Mouse (Mus musculus): ENCODE measurements around the gene Ugt1a6b.
"Not testable (repeated sequence)": the region's sequence is repeated elsewhere in the genome, so short reads cannot be mapped to it uniquely, and the experiment has no call there.

Gene Ugt1a6b

GRCm38 (mm10) chr1:88103019-88103418 lies at the start of gene Ugt1a6b:
Ugt1a6b (plus strand) TSS chr1:88103252.
- peak in 1 of 2 experiments; percentile 7 for DNase-seq (ENCODE audit: low spot score in 2 of 2)

- DNase-seq (ENCODE audit: low spot score in 2 of 2), result no peak
Measured at GRCm38 (mm10) chr1:88055088-88055487, 48.0 kb upstream of the Ugt1a6b start, which contains the start of gene Ugt1a10. Ugt1a10 (plus strand) TSS chr1:88055388.

DNA sequence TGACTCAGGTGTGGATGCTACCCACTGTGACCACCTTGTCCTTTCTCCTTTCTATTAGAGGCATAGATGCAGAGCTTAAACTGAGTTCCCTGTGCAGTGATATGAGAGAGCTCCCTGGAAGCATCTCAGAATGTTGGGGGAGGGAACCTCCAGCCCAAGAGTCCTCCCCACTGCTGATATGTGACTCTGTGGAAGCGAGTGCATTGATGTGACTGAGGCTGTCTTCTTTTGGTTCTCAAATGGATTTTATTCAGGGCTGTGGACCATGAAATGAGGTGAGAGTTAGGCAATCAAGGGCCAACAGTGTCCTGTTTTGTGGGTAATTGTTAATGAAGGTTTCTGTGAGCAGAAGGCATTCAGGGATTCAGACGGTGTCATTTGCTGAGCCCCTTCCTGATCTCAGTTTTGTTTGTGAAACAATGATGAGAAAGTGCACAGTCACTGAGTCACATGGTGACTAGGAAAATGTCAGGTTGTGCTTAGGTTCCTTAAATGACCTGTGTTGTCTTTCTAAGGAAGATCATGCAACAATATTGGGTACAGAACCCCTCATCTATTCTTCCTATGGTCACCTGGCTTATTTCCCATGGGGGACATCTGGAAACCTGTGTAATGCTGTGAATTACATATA lies 36.5 kb upstream of the Ugt1a6b start:
- not testable (repeated sequence) for DNase-seq (ENCODE audit: low spot score in 2 of 2)

- no peak for DNase-seq (ENCODE audit: low spot score in 2 of 2)
Measured at GRCm38 (mm10) chr1:88070495-88070894, 32.6 kb upstream of the Ugt1a6b start, which contains the start of gene Ugt1a9. Ugt1a9 (plus strand) TSS chr1:88070800.

- no peak for DNase-seq (ENCODE audit: low spot score in 2 of 2)
Measured at GRCm38 (mm10) chr1:88070902-88071301, 32.1 kb upstream of the Ugt1a6b start.

- DNase-seq (ENCODE audit: low spot score in 2 of 2), result no peak
Measured at GRCm38 (mm10) chr1:88074471-88074870, 28.6 kb upstream of the Ugt1a6b start.

GRCm38 (mm10) chr1:88077128-88077527 lies 25.9 kb upstream of the Ugt1a6b start:
- DNase-seq (ENCODE audit: low spot score in 2 of 2), result no peak

GRCm38 (mm10) chr1:88081670-88082069 lies 21.4 kb upstream of the Ugt1a6b start:
- DNase-seq (ENCODE audit: low spot score in 2 of 2), result no peak

DNA sequence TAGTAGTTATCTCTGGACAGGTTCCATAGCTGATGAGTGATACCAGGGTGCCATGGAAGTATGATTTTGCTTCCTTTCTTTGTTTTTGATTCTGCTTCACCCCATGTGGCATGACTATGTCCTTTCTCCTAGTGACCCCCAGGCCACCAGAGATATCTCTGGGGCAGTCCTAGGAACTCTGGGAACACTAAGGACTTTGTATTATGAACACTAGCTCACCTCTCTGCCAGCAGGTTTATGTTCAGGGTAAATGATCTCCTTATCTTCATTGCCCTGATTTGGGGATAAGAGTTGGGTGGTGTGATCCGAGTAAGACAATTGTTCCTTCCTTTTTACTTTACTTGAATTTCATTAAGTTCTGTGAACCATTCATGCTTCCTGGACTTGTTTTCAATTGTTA lies 16.9 kb upstream of the Ugt1a6b start:
- DNase-seq (ENCODE audit: low spot score in 2 of 2), result no peak

DNA sequence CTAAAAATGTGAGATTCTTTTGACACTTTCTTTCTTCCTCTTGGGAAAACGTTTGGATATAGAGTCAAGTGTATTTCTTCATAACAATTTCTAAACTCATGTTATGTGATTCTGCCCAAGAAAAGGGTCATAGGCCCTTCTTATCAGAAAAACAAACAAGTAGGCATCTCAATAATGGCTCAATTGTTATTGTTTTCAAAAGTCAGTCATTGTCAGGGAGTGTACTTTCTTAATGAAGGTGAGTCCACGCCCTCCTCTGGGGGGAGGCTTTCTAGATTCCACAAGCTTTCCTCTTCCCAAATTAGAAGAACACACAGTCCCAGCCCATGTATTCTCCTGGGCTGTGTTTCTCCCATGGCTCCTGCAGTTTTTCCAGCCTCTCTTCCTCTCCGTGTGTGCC lies 15.5 kb upstream of the Ugt1a6b start, which contains the start of gene Ugt1a8:
Ugt1a8 (plus strand) TSS at position 301 of the 400 bp plus-strand sequence.
- DNase-seq (ENCODE audit: low spot score in 2 of 2), result no peak

DNA sequence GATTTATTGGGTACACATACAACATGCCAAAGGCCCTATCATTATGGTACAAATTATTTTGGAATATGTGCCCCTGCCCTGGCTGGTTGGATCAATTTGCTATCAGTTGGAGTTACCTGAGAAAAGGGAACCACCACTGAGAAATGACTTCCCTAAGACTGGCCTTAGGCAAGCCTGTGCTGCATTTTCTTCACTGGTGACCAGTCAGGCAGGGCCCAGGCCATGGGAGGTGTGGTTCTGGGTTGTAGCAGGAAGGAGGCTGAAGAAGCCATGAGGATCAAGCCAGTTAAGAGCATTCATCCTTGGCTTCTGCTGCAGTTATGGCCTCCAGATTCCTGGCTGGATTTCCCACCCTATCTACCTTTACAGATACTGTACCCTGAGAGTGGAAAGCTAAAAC lies 10.7 kb upstream of the Ugt1a6b start:
- DNase-seq (ENCODE audit: low spot score in 2 of 2), result no peak

DNA sequence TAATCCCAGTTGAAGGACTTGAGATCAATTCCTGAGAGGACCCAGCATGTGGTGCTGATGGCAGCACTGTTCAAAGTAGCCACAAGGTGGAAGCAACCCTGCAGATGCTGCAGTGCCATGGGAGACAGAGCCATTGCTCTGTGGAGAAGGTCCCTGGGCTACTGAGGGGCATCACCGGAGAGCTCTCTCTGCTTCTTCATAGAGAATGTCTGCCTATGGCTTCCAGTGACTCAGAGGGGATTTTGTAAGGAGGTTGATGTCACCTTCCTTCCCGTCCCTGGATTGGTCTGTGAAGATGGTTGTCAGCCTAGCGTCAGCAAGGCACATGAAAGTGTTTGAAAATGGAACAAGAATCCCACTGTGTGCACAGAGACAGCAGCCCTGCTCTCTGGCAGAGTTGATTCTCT lies 8.8 kb upstream of the Ugt1a6b start:
- not testable (repeated sequence) for DNase-seq (ENCODE audit: low spot score in 2 of 2)

DNA sequence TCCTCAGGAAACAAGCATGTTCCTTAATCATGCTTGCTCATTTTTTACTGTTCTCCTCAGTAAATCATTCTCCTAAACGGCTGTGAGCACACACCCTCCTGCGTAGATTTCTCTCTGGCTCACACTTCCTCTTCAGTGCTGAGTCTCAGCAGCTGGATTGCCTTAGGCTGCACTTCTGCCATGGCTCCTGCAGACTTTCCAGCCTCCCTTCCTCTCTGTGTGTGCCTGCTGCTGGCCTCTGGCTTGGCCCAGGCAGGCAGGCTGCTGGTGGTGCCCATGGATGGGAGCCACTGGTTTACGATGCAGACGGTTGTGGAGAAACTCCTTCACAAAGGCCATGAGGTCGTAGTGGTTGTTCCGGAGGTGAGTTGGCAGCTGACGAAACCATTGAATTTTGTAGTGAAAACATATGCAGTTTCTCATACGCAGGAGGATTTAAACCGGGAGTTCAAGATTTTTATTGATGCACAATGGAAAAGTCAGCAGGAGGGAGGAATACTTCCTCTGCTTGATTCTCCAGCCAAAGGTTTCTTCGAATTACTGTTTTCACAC lies 8.0 kb upstream of the Ugt1a6b start, which contains the start of gene Ugt1a7c:
Ugt1a7c (plus strand) TSS at position 122 of the 552 bp plus-strand sequence.
- peak; percentile 46 to 47 for DNase-seq (ENCODE audit: low spot score in 2 of 2)

DNA sequence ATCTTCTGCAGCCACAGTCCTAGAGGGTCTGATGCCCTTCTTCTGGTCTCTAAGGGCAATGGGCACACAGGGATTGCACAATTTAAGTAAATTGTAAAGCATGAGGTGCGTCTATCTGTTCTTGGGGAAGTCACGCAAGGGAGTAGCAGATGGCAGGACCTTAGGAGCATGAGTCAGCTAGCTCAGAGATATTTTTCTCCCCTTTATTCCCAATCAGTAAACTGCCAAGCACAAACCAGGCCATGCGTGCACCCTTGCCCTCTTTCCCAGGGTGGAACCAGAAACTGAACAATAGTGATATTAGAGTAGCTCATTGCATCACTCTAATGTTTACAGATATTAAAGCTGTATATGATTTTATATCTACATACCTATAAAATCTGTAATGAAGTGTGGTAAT lies 4.5 kb upstream of the Ugt1a6b start:
- DNase-seq (ENCODE audit: low spot score in 2 of 2), result not testable (repeated sequence)

DNA sequence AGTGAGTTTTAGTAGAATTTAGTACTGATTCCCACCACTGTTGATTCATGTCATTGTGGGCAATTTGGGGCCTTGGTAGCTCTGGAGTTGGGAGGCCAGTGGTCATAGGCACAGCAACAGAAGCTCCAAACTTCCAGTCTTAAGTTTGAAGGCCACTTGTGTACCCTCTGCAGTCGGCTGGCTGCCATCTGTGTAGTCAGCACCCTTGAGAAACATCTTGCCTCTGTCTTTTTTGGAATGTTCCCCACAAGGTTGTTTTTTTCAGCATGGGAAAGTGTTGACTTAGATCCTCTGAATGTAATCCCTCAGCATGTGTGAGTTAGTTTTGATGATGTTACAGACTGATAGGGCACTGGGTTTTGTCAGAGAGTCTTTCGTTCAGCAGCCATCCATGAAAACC lies 3.4 kb upstream of the Ugt1a6b start:
- DNase-seq (ENCODE audit: low spot score in 2 of 2), result not testable (repeated sequence)

GRCm38 (mm10) chr1:88103697-88104468 lies 831 bp downstream of the Ugt1a6b start:
- DNase-seq (ENCODE audit: low spot score in 2 of 2), result not testable (repeated sequence)

- DNase-seq (ENCODE audit: low spot score in 2 of 2), result no peak
Measured at GRCm38 (mm10) chr1:88104667-88105430, 1.8 kb downstream of the Ugt1a6b start.

DNA sequence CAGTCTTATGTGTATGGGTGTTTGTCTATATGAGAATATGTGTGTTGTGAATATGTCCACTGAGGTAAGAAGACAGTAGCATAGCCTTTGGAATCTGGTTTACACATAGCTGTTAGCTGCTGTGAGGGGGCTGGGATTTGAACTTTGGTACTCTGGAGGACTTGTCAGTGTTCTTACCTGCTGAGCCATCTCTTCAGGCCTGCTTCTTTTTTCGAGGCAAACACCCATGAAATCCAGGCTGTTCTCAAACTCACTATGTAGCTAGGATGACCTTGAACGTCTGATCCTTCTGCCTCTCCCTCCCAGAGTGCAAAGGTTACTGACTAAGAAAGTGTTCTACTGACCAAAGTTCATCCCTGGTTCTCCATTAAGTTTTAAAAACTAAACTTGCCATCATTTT lies 2.6 kb downstream of the Ugt1a6b start:
- no peak for DNase-seq (ENCODE audit: low spot score in 2 of 2)

- not testable (repeated sequence) for DNase-seq (ENCODE audit: low spot score in 2 of 2)
Measured at GRCm38 (mm10) chr1:88109027-88109557, 6.0 kb downstream of the Ugt1a6b start.

DNA sequence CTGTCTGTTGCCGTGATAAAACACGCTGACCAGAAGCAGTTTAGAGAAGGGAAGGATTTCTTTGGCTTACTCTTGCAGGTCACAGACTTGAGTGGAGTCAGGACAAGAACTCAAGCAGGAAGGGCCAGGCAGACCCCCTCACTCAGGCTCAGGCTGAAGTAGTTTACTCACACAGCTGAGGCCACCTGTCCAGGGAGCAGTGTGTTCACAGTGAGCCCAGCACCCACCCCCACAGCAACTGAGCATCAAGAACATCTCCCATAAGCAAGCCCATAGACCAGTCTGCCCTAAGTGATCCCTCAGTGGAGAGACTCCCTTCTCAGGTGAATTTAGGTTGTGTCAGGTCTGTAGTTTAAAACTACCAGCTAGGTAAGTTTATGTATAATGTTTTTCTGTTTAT lies 6.6 kb downstream of the Ugt1a6b start:
- DNase-seq (ENCODE audit: low spot score in 2 of 2), result not testable (repeated sequence)

GRCm38 (mm10) chr1:88112769-88113168 lies 9.7 kb downstream of the Ugt1a6b start:
- DNase-seq (ENCODE audit: low spot score in 2 of 2), result not testable (repeated sequence)

All from heart, adult 9 months (tissue).